Mouse (Mus musculus) A20 (cell line): ENCODE data around the gene Eif4g1.
"Not testable (repeated sequence)": the region's sequence is repeated elsewhere in the genome, so short reads cannot be mapped to it uniquely, and the experiment has no call there.

Experiments used
- DNase-seq: peaks from one replicate; pipeline ENCODE4 v3.0.0-alpha.2; 2011; ENCODE audit warnings: low read depth, low spot score

Gene Eif4g1

GRCm38 (mm10) chr16:20668013-20668412 lies at the start of gene Eif4g1:
Gene Eif4g1, plus strand, starts transcription at chr16:20668313.
- DNase-seq = not testable (repeated sequence)

DNA sequence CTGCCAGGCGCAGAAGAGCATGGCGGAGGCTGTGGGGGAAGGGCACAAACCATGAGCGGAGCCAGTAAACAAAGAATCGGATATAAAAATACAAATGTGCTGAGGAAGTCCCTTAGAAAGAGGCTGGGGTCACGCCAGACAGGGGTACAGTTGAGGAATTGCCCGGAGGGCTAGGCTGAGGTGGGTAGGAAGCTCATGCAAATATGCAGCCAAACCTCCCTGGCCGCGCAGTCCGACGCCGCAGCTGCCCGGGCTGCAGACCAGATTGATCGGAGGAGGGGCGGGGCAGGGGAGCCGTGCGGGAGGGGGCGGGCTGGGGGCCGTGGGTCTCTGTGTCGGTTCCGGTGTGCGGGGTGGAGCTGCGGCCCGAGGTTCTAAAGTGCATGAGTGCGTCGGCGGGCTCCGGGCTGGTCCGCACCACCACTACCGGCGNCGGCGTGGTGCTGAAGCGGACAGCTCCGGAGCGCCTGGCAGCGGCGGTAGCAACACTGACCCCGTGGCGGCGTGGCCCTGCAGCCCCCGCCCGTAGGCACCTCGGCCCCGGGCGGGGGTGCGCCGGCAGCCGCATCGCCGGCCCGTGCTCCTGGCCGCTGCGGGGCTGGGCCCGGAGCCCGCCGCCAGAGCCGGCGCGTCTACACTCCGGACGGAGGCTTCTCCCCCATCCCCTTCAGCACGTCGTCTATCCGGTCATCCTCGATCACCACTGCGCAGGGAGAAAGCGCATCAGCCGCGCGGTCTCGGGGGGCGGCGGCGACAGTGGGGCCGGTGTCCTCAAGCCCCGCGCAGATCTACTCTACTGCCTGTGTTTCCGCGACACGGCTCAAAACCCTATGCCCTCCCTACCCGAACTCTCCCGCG lies 48.3 kb upstream of the Eif4g1 start:
- peak; percentile 37 for DNase-seq

GRCm38 (mm10) chr16:20620399-20620735 lies 47.7 kb upstream of the Eif4g1 start:
- no peak for DNase-seq

- no peak for DNase-seq
Observed at GRCm38 (mm10) chr16:20620751-20621190, 47.3 kb upstream of the Eif4g1 start.

DNA sequence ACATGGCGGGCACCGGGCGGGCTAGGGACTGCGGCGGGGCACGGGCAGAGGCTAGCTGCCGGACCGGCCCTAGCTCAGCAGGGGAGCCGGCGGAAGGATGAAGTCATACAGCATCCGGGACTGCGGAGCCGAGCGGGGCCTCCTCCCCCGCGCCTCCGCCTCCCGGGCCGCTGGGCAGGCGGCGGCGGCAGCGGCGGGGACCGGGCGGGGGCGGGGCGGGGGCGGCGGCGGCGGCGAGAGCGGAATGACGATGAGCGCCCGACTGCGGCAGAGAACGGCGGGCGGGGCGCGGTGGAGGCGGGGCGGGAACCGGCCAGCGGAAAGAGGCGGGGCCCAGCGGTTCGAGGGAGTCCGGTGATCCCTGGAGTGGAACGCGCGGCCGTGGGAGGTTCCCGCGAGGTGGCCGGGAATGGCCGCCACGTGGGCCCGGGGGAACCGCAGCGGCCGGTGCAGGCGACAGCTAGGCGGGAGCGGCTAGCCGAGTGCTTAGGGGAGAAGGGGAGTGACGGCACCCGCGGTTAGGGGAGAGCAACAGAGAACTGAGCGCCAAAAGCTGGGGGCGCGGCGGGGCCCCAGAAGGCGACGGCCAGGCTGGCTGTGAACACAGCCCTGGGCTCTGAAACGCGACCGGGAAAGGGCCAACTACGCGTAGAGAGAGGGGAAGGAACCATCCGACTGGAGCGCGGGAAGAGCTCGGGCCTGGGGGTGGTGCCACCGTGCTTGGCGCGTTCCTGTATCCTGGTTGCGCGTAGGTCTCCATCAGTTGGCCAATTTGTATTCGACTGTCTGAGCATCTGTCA lies 46.7 kb upstream of the Eif4g1 start, which contains the start of gene Camk2n2:
TSS of gene Camk2n2 (minus strand) at position 97 of the 800 bp plus-strand sequence.
- DNase-seq = peak; percentile 82

DNA sequence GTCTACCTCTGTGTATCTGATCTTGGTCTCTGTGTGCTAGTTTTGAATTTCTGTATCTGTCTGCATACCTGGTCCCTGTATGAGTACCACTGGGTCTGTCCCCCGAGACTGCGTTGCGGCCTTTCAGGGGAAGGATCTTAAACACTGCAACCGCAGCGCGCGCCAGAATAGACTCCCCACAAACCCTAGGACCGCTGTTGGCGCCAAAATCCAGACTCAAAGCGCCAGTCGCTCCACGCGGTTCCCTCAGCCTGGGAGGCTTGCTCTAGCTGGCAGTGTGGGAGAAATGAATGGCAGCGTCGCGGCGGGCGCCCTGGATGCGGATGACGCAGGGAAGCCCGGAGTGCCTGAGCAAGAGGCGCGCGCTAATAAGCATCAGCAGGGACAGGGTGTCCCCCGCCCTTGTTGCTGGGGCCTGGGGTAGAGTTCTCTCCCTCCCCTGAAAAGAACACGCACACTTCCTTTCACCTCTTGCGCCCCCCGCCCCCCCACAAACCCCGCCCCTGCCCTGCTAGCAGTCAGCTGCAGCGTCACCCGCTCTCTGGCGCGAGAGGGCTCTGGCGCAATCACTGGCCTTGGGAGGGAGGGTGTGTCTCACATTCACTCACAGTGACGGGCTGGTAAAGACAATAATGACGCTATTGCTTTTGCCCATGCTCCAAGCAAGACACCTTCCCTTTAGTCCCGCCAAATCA lies 46.0 kb upstream of the Eif4g1 start:
- peak; percentile 83 for DNase-seq

- no peak for DNase-seq
Observed at GRCm38 (mm10) chr16:20623211-20623610, 44.9 kb upstream of the Eif4g1 start.

DNA sequence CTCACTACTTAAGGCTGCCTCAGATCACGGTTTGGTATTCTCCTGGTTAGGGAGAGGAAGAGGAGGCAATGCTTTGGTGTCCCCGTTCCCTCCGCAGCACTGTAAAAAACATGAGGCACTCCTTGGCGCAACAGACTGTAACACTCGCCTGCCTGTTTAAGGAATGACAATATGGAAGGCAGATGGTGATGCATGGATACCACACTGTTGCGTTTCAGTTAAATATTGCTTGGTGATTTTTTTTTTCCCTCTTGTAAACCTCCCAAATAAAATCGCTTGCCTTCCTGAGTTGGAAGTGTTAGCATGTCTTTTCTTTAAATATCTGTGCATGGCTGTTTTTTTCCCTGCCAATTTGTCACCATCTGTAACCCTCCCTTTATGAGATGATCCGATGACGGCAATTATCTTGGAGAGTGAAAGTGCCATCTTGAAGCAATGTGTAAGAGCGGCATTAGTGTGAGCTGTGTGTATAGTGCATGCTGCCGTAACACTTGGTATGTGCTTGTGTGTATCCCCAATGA lies 39.2 kb upstream of the Eif4g1 start:
- DNase-seq = no peak

- no peak for DNase-seq
Observed at GRCm38 (mm10) chr16:20629731-20630634, 38.1 kb upstream of the Eif4g1 start, which contains the start of gene Ece2. Gene Ece2, plus strand, starts transcription at chr16:20629828.

GRCm38 (mm10) chr16:20637410-20637809 lies 30.7 kb upstream of the Eif4g1 start:
- no peak for DNase-seq

- DNase-seq = no peak
Observed at GRCm38 (mm10) chr16:20638367-20638766, 29.7 kb upstream of the Eif4g1 start.

- peak; percentile 59 for DNase-seq
Observed at GRCm38 (mm10) chr16:20642161-20642560, 26.0 kb upstream of the Eif4g1 start.

- DNase-seq = no peak
Observed at GRCm38 (mm10) chr16:20643911-20644310, 24.2 kb upstream of the Eif4g1 start.

DNA sequence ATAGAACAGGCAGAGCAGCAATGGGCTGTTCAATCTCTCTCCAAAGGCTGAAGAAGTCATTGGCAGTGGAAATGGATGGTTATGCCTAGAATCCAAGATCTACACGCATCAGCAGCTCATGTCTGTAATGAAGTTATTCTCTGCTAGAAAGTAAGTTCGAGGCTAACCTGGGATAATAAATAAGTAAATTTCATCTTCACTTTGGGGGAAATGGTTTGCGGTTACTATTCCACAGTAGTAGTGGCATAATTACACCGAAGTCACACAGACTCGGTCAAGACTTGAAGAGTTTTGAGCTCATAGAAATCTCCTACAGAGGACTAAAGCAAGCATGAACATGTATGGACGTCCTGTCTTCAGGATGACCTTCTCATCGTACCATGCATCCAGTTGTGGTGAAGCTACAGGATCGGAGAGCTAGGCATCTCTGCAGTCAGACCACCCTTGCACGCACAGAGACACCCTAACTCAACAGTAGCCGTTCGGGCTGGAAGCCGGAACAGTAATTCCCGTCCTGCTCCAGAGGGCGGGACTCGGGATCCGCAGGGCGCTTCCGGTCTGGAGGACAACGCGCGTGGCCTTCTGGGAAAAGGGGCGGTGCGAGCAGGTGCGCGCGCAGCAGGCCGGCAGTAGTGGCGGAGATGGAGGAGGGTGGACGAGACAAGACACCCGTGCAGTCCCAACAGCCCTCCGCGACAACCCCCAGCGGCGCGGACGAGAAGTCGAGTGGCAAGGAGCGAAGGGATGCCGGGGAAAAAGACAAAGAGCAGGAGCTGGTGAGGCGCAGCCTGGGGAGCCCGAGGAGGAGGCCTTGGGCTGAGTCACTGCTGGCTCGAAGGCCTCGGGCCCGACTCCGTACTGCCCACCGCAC lies 16.8 kb upstream of the Eif4g1 start, which contains the start of gene Psmd2:
TSS of gene Psmd2 (plus strand) at position 577 of the 871 bp plus-strand sequence.
- peak; percentile 94 for DNase-seq

- no peak for DNase-seq
Observed at GRCm38 (mm10) chr16:20651947-20652310, 16.2 kb upstream of the Eif4g1 start.

GRCm38 (mm10) chr16:20653315-20653714 lies 14.8 kb upstream of the Eif4g1 start:
- DNase-seq = no peak

DNA sequence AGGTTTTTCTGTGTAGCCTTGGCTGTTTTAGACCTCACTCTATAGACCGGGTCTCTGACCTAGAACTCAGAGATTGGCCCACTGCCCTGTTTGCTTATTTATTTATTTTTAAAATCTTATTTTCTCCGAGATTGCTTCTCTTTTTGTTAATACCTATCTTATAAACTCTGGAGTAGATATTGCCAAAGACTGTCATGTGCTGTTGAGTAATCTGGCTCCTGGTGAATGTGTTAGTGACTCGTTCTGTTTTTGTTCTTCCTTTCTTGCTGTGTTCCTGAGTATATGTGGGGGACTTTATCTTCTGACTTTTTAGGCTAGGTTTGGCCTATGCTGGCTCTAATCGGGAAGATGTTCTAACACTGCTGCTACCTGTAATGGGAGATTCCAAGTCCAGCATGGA lies 10.5 kb upstream of the Eif4g1 start:
- no peak for DNase-seq

- no peak for DNase-seq
Observed at GRCm38 (mm10) chr16:20670291-20670690, 2.2 kb downstream of the Eif4g1 start.

DNA sequence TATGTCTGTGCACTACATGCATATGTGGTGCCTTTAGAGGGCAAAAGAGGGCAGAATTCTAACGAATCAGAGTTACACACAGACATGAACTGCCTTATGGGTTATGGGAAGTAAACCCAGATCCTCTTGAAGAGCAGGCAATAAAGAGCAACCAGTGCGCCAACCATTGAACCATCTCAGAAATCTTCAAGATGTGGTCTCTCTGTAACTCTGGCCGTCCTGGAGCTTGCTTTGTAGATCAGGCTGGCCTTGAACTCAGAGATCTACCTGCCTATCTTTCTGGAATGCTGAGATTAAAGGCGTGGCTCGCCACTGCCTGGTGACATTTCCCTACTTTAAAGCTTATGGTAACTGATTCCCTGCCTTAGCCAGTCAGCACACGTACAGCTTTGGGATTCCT lies 3.8 kb downstream of the Eif4g1 start:
- peak; percentile 77 for DNase-seq

- peak; percentile 97 for DNase-seq
Observed at GRCm38 (mm10) chr16:20672500-20672902, 4.4 kb downstream of the Eif4g1 start.
